Mouse (Mus musculus) heart, postnatal 14 days (tissue): Measurements from ENCODE around the gene Gpc4. TPM values are rescaled to one million over a fixed set of nuclear protein-coding genes. Genes with fewer than 3 reads are reported as not detected.

ENCODE experiments used
- DNase-seq, 2 experiments: peaks; one replicate each; pipeline ENCODE4 v3.0.0; 2021 to 2022
- intact Hi-C: fragments of 180-260 bp; cut with DNase I; formaldehyde crosslinking; loops from one replicate; pipeline ENCODE4 v1.15.1; 2025
- total RNA-seq, 2 experiments: library from RNA; stranded (reverse); gene quantifications; 2 replicates each; pipeline ENCODE4 v1.2.3; 2021

Gpc4 gene
- total RNA-seq, 2 experiments from 2014 or later: 46.9 to 49.7 TPM

DNA sequence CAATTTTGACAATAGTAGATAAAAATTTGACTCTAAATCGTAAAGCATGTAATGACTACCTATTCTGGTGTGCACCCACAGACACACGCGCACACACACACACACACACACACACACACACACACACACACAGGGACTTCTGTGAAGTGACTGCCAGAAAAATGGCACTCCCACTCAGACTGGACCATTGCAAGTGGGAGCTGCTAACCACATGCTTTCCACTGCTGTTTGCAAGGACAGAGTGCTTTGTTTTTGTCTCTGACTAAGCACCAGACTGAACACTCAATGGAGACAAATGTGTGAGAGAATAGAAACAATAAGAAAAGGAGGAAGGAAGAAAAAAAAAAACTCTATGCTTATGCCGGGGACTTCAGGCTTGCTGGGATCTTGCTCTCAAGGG lies 11.6 kb downstream of the Gpc4 start:
- DNase-seq: no peak
- intact Hi-C loops: no loop called here

- intact Hi-C loops: no loop called here
Observed at GRCm38 (mm10) chrX:52152961-52153360, 12.1 kb downstream of the Gpc4 start.

DNA sequence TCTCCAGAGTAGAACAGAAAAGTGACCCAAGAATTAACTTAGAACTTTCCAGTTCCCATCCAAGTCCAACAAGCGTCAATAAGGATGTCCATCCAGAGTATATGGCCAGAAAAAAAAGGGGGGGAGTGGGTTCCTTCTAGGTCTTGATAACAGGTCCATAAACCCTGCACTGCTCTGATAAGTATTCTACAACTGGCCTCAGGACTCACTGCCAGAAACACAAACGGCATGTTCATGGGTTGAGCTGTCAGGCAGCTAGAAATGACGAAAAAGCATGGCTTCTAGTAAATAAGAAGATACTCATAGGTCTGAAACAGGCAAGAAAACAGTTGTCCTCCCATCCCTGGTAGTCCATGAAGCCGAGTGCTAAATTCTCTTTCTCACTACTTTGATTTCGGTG lies 13.5 kb downstream of the Gpc4 start:
- DNase-seq: no peak
- intact Hi-C loops: no loop called here

More at GRCm38 (mm10) chrX:52152961-52153360, 12.1 kb downstream of the Gpc4 start:
- DNase-seq: no peak

GRCm38 (mm10) chrX:52151100-52151499 lies 14.0 kb downstream of the Gpc4 start:
- DNase-seq: no peak
- intact Hi-C loops: no loop called here

DNA sequence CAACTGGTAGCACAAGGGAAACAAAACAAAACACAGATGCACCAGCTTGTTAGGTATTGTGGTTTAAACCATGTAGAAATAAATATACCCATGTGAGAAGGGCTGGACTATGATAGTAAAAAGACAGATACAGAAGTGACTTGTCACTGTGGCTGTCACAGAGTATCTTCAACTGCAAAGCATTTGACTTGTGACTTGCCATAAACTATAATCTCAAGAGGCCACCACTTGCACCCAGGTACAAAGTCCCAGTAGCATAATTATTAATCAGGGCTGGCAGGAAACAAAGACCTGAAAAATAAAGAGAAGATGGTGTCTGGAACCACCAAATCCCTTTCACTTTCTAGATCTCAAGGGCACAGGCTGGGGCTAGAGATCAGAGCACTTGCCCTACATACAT lies 19.5 kb downstream of the Gpc4 start:
- DNase-seq: no peak
- intact Hi-C loops: no loop called here

DNA sequence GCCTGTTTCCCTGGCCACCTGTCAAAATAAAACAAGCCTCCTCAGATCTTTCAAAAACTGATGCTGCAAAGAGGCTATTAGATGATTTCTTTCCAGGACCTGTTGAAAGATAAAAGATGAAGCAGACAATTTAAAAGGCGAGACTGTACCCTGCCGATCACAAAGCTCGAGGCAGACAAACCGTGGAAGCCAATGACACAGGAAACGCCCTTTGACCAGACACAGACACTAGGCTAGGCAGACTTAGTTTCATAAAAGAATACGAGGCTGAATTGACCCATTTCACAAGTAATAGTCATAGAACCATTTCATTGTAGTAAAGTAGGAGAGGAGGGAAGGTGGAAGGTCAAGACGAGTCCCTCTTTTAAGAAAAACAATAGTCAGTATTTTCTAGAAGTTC lies 20.6 kb downstream of the Gpc4 start:
- no peak for DNase-seq
- intact Hi-C loops: no loop called here

- DNase-seq: no peak
- intact Hi-C loops: no loop called here
Observed at GRCm38 (mm10) chrX:52140316-52140715, 24.7 kb downstream of the Gpc4 start.

GRCm38 (mm10) chrX:52138461-52139075 lies 26.5 kb downstream of the Gpc4 start:
- intact Hi-C loops: no loop called here
- DNase-seq: no peak

- intact Hi-C loops: no loop called here
Observed at GRCm38 (mm10) chrX:52138033-52138432, 27.0 kb downstream of the Gpc4 start.

DNA sequence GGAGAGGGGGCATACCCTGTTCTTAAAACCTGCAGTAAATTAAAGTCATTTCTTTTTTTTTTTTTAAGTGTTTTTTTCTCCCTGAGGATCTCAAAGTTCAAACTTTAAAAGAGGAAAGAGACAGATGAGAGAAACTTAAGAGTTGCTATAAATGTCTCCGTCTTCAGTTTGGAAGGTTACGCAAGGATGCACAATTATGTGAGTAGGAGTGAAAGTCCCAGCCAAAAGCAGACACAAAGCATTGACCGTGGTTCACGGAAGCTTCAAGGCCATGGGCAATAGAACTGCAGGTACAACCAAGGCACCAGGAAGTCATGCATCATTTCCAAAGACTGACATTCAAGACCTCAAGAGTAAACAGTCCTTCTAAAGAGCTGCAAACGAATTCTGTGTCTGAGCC lies 28.5 kb downstream of the Gpc4 start:
- intact Hi-C loops: no loop called here

More at GRCm38 (mm10) chrX:52138033-52138432, 27.0 kb downstream of the Gpc4 start:
- DNase-seq: no peak

DNA sequence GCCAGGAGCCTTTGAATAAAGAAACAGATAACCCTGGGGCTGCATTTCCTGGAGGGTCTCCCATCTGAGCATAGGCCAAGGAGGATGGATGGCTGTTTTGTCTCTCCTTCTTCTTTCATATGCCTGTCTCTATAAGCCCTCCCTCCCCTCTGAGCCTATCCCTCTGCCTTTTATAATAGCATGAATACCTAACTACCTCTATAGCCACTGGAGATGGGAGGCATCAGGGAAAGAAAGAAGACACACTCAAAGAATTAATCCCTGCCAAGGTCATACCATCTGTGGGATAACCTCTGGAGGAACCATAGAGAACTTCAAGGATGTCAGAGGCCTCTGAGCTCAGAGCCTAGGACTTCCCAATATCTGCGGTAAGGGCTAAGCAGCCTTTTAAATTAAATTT lies 35.4 kb downstream of the Gpc4 start:
- no peak for DNase-seq
- intact Hi-C loops: no loop called here

More for the DNA sequence above, 28.5 kb downstream of the Gpc4 start:
- DNase-seq: no peak

DNA sequence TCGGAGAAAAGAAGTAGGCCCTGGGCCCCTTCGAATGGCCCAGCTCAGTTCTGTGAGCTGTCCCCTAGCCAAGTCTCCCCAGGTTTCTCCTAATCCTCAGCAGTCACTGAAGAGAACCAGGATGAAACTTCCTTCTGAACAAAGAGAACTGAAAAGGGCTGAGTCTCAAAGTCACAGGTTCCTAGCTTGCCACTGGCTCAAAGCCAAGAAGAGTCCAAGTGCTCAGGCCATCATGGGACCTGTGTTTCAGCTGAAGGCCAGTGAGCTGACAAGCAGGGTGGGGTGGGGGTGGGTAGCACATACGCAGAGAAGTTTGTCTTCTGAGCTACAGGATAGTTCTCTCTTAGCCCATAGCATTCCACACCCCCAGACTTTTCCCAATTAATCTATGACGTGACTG lies 36.3 kb downstream of the Gpc4 start:
- intact Hi-C loops: no loop called here
- no peak for DNase-seq

GRCm38 (mm10) chrX:52113651-52114050 lies 51.4 kb downstream of the Gpc4 start:
- no peak for DNase-seq
- intact Hi-C loops: no loop called here

GRCm38 (mm10) chrX:52109663-52110062 lies 55.4 kb downstream of the Gpc4 start:
- no peak for DNase-seq
- intact Hi-C loops: no loop called here

- DNase-seq: no peak
- intact Hi-C loops: no loop called here
Observed at GRCm38 (mm10) chrX:52108966-52109365, 56.1 kb downstream of the Gpc4 start.

- no peak for DNase-seq
- intact Hi-C loops: no loop called here
Observed at GRCm38 (mm10) chrX:52103771-52104170, 61.3 kb downstream of the Gpc4 start.

DNA sequence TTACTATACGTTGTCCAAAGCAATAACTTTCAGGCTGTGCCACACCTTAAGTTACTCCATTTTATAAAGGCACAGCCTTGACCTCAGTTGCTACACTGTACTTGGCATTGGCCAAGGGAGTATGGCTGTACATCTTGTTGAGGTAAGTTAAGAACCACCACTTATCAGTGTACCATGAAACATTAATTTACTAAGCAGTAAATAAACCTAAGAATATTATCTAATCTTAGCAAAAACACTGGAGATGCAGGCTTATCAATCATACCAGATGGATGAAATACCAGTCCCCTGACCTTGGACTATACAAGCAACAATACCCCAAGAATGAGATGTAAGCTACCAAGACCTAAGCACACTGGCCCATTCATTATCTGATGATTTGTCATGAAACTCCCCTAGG lies 63.1 kb downstream of the Gpc4 start:
- intact Hi-C loops: no loop called here
- DNase-seq: no peak

DNA sequence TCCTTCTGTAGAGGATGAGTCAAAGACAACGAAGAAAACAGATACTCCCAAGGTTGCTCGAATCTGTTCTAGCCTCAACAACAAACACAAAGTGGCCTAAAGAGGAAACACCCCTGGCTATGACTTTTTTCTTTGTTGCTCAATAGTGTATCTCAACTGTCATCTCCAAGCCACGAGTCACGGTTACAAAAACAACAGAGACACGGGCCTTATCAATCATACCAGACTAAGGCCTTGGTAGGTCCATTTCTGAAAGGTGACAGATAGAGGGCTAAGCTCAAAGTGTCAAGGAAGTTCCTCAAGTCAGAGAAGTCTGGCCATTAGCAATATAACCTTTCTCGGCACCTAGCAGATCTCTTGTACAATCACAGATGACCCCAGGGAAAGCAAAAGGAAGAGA lies 63.6 kb downstream of the Gpc4 start:
- intact Hi-C loops: no loop called here
- no peak for DNase-seq

DNA sequence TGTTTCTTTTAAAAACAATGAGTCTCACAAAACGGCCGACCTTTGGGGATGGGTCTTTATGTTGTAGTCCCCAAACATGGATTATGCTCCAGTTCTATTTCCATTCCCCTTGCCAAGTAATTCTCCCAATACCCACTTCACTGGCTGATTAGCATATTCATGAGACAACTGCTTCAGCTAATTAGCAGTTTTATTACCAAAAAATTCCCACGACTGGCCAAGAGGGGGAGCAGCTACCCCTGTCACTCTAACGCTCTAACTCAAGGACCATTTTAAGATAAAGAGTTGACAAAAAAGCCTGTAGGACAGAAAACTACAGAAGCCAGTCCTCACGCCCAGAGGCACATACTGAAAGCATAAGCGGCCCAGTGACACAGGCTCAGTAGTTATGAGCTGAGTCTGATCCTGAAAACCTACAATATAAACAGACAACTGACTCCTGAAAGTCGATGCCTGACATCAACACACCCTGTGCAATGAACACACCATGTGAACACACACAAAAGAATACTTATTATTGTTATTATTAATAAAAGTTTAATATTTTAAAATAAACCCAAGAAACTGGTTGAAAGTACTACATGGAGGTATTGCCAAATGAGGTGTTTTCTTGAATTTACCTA lies 77.2 kb downstream of the Gpc4 start:
- DNase-seq: peak; percentile 8 to 24

GRCm38 (mm10) chrX:52086885-52087573 lies 78.0 kb downstream of the Gpc4 start:
- intact Hi-C loops: loop anchor here (5.0 kb wide), 2 partner anchors 75 to 280 kb away; no protein-coding TSS in a partner anchor
- no peak for DNase-seq

More for the DNA sequence above, 77.2 kb downstream of the Gpc4 start:
- intact Hi-C loops: loop anchor here (5.0 kb wide), 2 partner anchors 74 to 279 kb away; no protein-coding TSS in a partner anchor

- intact Hi-C loops: no loop called here
- no peak for DNase-seq
Observed at GRCm38 (mm10) chrX:52083557-52083956, 81.5 kb downstream of the Gpc4 start.

DNA sequence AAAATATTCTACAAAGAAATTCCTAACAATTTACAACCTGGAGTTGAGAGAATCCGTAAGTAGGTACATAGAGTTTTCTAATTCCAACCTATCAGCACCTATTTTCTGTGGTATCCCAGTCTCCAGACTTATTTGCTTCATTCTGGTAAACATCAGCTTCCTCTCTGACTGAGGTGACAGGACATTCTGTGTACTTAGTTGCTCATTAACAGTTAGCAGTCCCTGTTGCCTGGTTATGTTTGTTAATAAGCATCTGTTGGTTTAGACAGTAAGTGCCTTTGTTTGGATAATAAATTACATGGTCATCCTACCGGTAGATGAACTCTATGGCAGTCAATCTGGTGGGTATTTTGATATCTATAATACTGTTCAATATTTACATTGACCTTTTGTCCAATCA lies 92.6 kb downstream of the Gpc4 start:
- intact Hi-C loops: no loop called here
- no peak for DNase-seq
